Mouse (Mus musculus) liver, embryonic 16.5 days (tissue): ENCODE data around the gene Kcnq1. TPM values are rescaled to one million over a fixed set of nuclear protein-coding genes. Genes with fewer than 3 reads are reported as not detected.

ENCODE experiments used
- ATAC-seq: fragments of 200-750 bp; cut with Nextera tagmentation; 2 replicates; pipeline ENCODE4 v1.8.0; 2017; ENCODE audit warnings: low read depth, mild to moderate bottlenecking, moderate number of reproducible peaks, moderate library complexity
- H3K27ac ChIP-seq: fragments of 300-500 bp; sonication (generic); 2 replicates; pipeline ENCODE4 v1.5.1; 2014; ENCODE audit warnings: mild to moderate bottlenecking, low read length
- H3K27me3 ChIP-seq: fragments of 300-500 bp; sonication (generic); 2 replicates; pipeline ENCODE4 v1.6.1; 2014; ENCODE audit warnings: low read depth, low read length, mixed read lengths; ENCODE audit not compliant: control insufficient read depth, insufficient read depth
- H3K36me3 ChIP-seq: fragments of 300-500 bp; sonication (generic); 2 replicates; pipeline ENCODE4 v1.6.1; 2014; ENCODE audit warnings: mild to moderate bottlenecking; ENCODE audit not compliant: control insufficient read depth, insufficient read depth
- H3K4me1 ChIP-seq: fragments of 300-500 bp; sonication (generic); 2 replicates; pipeline ENCODE4 v1.6.1; 2014; ENCODE audit warnings: low read depth, low read length, mixed read lengths; ENCODE audit not compliant: control insufficient read depth
- H3K4me2 ChIP-seq: fragments of 300-500 bp; sonication (generic); 2 replicates; pipeline ENCODE4 v1.6.1; 2014; ENCODE audit warnings: low read depth, low read length, mixed read lengths
- H3K4me3 ChIP-seq: fragments of 300-500 bp; sonication (generic); 2 replicates; pipeline ENCODE4 v1.5.1; 2014; ENCODE audit warnings: low read depth, mild to moderate bottlenecking, low read length
- H3K9ac ChIP-seq: fragments of 300-500 bp; sonication (generic); 2 replicates; pipeline ENCODE4 v1.6.1; 2014; ENCODE audit warnings: low read depth, low read length
- H3K9me3 ChIP-seq: fragments of 300-500 bp; sonication (generic); replicated peaks from 2 replicates; pipeline ENCODE4 v1.6.1; 2016; ENCODE audit warnings: low read length; ENCODE audit not compliant: control insufficient read depth
- WGBS: fragments of 180-500 bp; shearing (Covaris S2); extraction: QIAGEN DNeasy Blood & Tissue Kit; methylation state at CpG from one replicate; pipeline ENCODE4 v1.1.7; 2014; ENCODE audit not compliant: insufficient replicate concordance; 5-methylcytosine and 5-hydroxymethylcytosine counted together
- polyA plus RNA-seq: library from polyadenylated mRNA; unstranded; fragments of >200 nt; fragmentation: Nextera tagmentation; extraction: Ambion mirVana; gene quantifications from 2 replicates; pipeline ENCODE4 v1.2.1, GENCODE M21; 2015

The Kcnq1 gene
- polyA plus RNA-seq, 1 experiment from 2014 or later: 0.65 TPM

DNA sequence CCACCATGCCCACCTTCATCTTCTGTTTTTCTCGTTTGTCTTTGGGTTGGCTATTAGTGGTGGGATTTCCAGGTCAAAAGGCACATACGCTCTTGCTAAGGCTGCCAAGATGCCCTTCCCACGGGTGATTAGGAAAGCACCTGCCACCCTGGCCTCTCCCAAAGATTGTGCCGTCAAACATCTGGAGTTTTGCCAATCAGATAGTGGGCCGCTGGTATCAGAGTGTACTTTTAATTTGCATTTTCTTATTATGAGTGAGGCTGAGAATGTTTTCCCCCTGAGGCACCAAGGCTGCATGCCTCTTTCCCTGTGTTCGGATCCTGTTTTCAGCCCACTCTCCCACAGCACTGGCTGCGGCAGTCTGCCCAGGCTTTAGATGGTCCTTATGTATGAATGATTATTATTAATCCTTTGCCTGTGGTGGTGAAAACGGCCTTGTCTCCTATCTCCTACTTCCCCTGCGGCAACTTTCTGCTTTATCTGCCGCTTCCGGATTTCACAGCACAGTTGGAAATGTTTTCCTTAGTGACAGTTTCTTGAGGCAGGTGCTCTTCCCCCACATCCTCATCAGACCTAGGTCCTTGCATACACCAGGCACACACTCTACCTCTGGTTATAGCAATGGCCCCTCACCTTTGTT is 784 bp upstream of the Kcnq1 start:
- H3K27ac ChIP-seq: no peak overlapping the region
- ATAC-seq: no peak
- H3K27me3 ChIP-seq: peaks cover 43% of the 10 kb centered on the region
- H3K9me3 ChIP-seq: no peaks in the 10 kb centered on the region
- 43% methylated on average over 11 of the region's 11 CpGs for WGBS
- H3K4me3 ChIP-seq: no peak overlapping the region
- no peaks in the 10 kb centered on the region for H3K36me3 ChIP-seq
- H3K4me2 ChIP-seq: no peak overlapping the region
- no peak overlapping the region for H3K9ac ChIP-seq
- no peaks in the 10 kb centered on the region; the same call in 1 of the 2 replicates for H3K4me1 ChIP-seq

DNA sequence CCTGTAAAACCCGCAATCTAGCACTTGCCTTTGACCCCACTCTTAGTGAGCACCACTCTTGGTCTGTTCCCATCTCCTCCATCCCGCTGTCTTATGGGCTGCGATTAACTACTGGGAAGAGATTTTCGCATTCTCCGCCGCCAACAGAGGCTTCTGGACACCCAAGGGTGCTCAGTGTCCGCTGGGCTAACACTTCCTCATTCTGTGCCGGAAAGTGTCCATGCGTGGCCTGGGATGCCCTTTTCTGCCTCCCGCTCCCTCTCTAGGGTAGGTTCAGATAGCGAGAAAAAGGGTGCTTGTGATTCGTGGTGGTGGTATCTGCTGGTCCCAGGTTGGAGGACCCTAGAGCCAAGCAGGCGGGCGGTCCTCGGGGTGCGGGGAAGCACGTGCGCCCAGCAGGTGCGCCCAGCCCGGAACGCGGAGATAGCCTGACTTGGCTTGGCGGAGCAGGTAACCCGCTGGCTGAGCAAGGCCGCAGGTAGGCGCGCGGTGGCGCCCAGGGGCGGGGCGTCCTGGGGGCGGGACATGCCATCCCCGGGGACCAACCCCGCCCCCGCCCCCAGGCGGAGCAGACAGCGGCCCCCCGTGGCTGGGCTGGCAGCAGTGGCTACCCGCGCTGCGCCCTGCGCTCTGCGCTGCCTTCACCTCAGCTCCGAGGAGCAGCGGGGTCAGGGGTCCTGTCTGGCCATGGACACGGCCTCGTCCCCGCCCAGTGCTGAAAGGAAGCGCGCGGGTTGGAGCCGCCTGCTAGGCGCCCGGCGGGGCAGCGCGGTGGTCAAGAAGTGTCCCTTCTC is 707 bp downstream of the Kcnq1 start:
- H3K4me2 ChIP-seq: peak overlapping the region; percentile 55
- H3K27me3 ChIP-seq: peaks cover 43% of the 10 kb centered on the region

GRCm38 (mm10) chr7:143108200-143108599 is 2.0 kb downstream of the Kcnq1 start:
- no peak overlapping the region for H3K27ac ChIP-seq
- H3K4me3 ChIP-seq: no peak overlapping the region
- 34% methylated on average over 5 of the region's 5 CpGs for WGBS

More for the DNA sequence above, 707 bp downstream of the Kcnq1 start:
- Histone ChIP-seq H3K27ac (no peak overlapping the region), H3K36me3 (no peaks in the 10 kb centered on the region), H3K9ac (no peak overlapping the region), H3K9me3 (no peaks in the 10 kb centered on the region), H3K4me3 (peak overlapping the region; percentile 39), H3K4me1 (no peaks in the 10 kb centered on the region; the same call in 1 of the 2 replicates)
- 5% methylated on average over 52 of the region's 57 CpGs for WGBS
- ATAC-seq: peak; percentile 25

DNA sequence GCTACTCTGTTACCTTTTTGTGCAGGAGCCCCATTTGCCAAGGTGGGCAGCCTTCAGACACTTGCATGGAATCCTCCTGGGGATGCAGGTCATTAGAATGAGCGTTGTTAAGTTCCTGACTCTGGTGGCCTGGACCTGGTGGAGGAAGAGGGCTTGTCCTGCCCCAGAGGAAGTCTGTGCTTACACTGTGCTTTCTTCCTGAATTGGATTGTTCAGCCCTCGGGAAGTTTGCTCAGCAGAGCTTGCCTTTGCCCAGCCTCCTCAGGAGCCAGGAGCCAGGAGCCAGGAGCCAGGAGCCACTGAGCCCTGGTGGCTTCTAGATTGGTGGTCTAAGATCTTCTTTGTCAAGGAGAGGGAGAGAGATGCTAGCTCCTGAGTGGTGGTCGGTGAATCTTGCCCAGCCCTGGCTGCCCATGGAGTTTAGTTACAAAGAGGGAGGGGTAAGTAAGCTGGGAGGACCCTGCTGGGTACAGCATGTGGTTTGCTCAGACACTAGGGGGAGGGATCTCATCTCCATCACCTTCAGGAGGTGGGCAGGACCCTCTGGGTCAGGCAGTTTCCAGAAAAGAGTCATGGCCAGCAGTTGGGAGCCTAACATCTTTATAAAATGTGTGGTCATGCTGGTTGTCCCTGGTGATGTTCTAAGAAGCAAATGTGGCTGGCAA is 3.0 kb downstream of the Kcnq1 start:
- H3K9me3 ChIP-seq: no peaks in the 10 kb centered on the region
- 9% methylated on average over 3 of the region's 3 CpGs for WGBS
- no peaks in the 10 kb centered on the region for H3K36me3 ChIP-seq
- peaks cover 43% of the 10 kb centered on the region for H3K27me3 ChIP-seq
- no peaks in the 10 kb centered on the region; the same call in 1 of the 2 replicates for H3K4me1 ChIP-seq
- H3K4me3 ChIP-seq: no peak overlapping the region
- H3K27ac ChIP-seq: no peak overlapping the region
- ATAC-seq: no peak
- H3K9ac ChIP-seq: no peak overlapping the region
- H3K4me2 ChIP-seq: no peak overlapping the region

More at GRCm38 (mm10) chr7:143108200-143108599, 2.0 kb downstream of the Kcnq1 start:
- H3K9ac ChIP-seq: no peak overlapping the region
- H3K4me2 ChIP-seq: no peak overlapping the region
- no peaks in the 10 kb centered on the region for H3K36me3 ChIP-seq
- no peaks in the 10 kb centered on the region for H3K9me3 ChIP-seq
- no peaks in the 10 kb centered on the region; the same call in 1 of the 2 replicates for H3K4me1 ChIP-seq
- H3K27me3 ChIP-seq: peaks cover 43% of the 10 kb centered on the region
- no peak for ATAC-seq

- Histone ChIP-seq H3K4me2 (no peak overlapping the region), H3K27ac (no peak overlapping the region), H3K9ac (no peak overlapping the region), H3K27me3 (peaks cover 43% of the 10 kb centered on the region), H3K9me3 (no peaks in the 10 kb centered on the region), H3K4me1 (no peaks in the 10 kb centered on the region; the same call in 1 of the 2 replicates), H3K36me3 (no peaks in the 10 kb centered on the region), H3K4me3 (no peak overlapping the region)
- WGBS: 54% methylated on average over 3 of the region's 3 CpGs
- ATAC-seq: no peak
Measured at GRCm38 (mm10) chr7:143109696-143110095, 3.5 kb downstream of the Kcnq1 start.

DNA sequence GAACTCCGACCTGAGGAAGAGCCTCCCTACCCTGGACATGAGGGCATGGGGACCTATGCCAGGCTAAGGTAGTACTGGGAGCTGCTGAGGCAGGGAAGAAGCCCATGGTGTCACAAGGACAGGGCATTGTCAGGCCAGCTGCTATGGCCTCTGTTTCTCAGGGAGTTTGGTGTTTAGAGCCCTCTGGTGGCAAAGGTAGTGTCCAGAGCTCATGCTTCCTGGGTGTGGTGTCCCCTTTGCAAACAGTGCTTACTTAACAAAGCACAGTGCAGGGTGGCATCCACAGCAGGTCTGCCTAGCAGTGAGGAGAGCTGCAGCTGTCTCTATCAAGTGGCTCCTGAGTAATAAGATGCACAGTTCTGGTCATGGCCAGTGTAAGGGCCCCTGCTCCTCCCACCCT is 4.6 kb downstream of the Kcnq1 start:
- H3K9ac ChIP-seq: no peak overlapping the region

GRCm38 (mm10) chr7:143111719-143112118 is 5.6 kb downstream of the Kcnq1 start:
- peaks cover 27% of the 10 kb centered on the region for H3K27me3 ChIP-seq

More for the DNA sequence above, 4.6 kb downstream of the Kcnq1 start:
- Histone ChIP-seq H3K27ac (no peak overlapping the region), H3K4me1 (no peaks in the 10 kb centered on the region; the same call in 1 of the 2 replicates), H3K36me3 (no peaks in the 10 kb centered on the region), H3K27me3 (peaks cover 36% of the 10 kb centered on the region), H3K9me3 (no peaks in the 10 kb centered on the region), H3K4me2 (no peak overlapping the region), H3K4me3 (no peak overlapping the region)
- no peak for ATAC-seq
- 41% methylated on average over 1 of the region's 1 CpGs for WGBS

DNA sequence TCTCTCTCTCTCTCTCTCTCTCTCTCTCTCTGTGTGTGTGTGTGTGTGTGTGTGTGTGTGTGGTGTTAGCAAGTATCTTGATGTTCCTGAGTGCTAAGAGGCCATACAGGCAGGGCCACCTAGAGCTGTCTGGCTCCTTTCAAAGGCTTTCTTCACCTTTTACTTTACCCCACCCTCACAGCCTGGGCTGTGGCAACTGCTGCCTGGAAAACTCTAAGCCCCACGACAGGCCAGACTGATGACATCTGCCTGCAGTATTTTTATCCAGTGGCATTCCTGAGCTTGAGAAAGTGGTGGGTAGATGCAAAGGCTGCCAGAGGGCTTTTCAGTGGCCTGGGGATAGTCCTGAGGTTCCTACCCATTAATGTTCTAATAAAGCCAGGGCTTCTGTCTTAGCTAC is 6.2 kb downstream of the Kcnq1 start:
- Histone ChIP-seq H3K9ac (no peak overlapping the region), H3K4me1 (no peaks in the 10 kb centered on the region), H3K27ac (no peak overlapping the region), H3K4me2 (no peak overlapping the region), H3K36me3 (no peaks in the 10 kb centered on the region), H3K27me3 (peaks cover 20% of the 10 kb centered on the region), H3K4me3 (no peak overlapping the region), H3K9me3 (no peaks in the 10 kb centered on the region)
- 18% methylated on average over 1 of the region's 1 CpGs for WGBS
- ATAC-seq: no peak

More at GRCm38 (mm10) chr7:143111719-143112118, 5.6 kb downstream of the Kcnq1 start:
- Histone ChIP-seq H3K9me3 (no peaks in the 10 kb centered on the region), H3K4me3 (no peak overlapping the region), H3K36me3 (no peaks in the 10 kb centered on the region), H3K4me1 (no peaks in the 10 kb centered on the region; the same call in 1 of the 2 replicates), H3K27ac (no peak overlapping the region), H3K9ac (no peak overlapping the region), H3K4me2 (no peak overlapping the region)
- no peak for ATAC-seq
- 18% methylated on average over 4 of the region's 4 CpGs for WGBS
